Mouse (Mus musculus) right cerebral cortex, postnatal 14 days (tissue): ENCODE measurements around the gene Braf.

ENCODE experiments used
- DNase-seq: peaks from one replicate; pipeline ENCODE4 v3.0.0; 2022

The Braf gene

GRCm38 (mm10) chr6:39554888-39555647 is 170.2 kb downstream of the Braf start:
- no peak for DNase-seq
